Mouse (Mus musculus): ENCODE data around the gene Olfr912. TPM values are rescaled to one million over a fixed set of nuclear protein-coding genes. Genes with fewer than 3 reads are reported as not detected.

Olfr912 gene
- polyA plus RNA-seq (2012; rRNA removed): 0.01 TPM in 1 of 2 replicates, not detected in the other

DNA sequence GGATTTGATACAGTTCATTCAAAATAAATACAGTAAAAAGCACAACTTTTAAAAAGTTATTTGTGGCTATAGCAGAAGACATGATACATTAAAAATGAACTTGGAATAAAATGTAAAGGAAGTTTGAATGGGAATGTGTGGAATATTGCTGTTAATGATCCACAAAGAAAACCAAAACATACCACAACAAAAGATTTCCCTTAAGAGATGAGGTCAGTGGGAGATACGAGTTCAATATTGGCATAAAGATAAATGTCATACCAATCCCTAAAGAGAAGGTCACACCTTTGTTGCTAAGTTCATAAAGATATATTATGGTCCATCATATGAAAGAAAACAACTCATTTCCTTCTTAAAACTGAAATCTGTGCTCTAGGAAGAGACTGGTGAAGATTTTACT lies at the start of gene Olfr912:
TSS of gene Olfr912 (plus strand) at position 301 of the 400 bp plus-strand sequence.
- no peak for DNase-seq (ENCODE audit: low read depth)
- TF ChIP-seq CTCF (IDR thresholded peaks at IDR 0.05; ENCODE audit: borderline replicate concordance, extremely low read depth, insufficient read depth, insufficient read length) (no peak), POLR2A (IDR thresholded peaks at IDR 0.05; ENCODE audit: borderline replicate concordance, extremely low read depth, insufficient read depth, insufficient read length, poor library complexity, severe bottlenecking) (no peak)

DNA sequence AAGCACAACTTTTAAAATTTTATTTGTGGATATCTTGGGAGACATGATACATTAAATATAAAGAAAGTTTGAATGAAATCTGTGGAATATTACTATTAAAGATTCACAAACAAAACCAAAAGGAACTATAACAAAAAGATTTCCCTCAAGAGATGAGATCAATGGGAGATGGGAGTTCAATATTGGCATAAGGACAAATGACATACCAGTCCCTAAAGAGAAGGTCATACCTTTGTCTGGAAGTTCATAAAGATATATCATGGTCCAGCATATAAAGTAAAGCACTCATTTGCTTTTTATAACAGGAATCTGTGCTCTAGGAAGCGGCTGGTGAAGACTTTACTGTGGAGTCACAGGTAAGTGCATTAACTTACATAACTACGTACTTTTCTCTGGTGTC lies 42.4 kb upstream of the Olfr912 start, which contains the start of gene Olfr910:
TSS of gene Olfr910 (plus strand) at position 301 of the 400 bp plus-strand sequence.
- no peak for TF ChIP-seq CTCF (IDR thresholded peaks at IDR 0.05; ENCODE audit: borderline replicate concordance, extremely low read depth, insufficient read depth, insufficient read length)
- no peak for TF ChIP-seq POLR2A (IDR thresholded peaks at IDR 0.05; ENCODE audit: borderline replicate concordance, extremely low read depth, insufficient read depth, insufficient read length, poor library complexity, severe bottlenecking)
- no peak for DNase-seq (ENCODE audit: low read depth)

DNA sequence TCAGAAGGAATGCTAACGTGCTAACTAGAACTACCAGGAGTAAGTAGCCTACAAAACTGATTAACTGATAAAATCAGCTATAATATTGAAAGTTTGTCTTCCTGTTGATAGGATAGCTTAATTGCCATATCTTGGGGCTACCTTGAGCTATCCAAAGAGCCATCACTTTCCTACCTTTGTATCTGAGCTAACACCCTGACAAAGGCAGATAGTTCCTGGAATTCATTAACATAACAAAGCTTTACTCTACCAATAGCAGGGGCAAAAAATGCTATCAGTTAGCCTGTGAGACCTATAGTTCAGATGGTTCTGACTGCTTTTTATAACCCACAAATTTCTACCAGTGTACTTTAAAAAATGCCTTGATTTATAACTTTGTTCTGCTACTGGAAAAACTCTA lies 11.1 kb downstream of the Olfr912 start:
- TF ChIP-seq CTCF (IDR thresholded peaks at IDR 0.05; ENCODE audit: borderline replicate concordance, extremely low read depth, insufficient read depth, insufficient read length) (no peak), POLR2A (IDR thresholded peaks at IDR 0.05; ENCODE audit: borderline replicate concordance, extremely low read depth, insufficient read depth, insufficient read length, poor library complexity, severe bottlenecking) (no peak)
- DNase-seq (ENCODE audit: low read depth): no peak

DNA sequence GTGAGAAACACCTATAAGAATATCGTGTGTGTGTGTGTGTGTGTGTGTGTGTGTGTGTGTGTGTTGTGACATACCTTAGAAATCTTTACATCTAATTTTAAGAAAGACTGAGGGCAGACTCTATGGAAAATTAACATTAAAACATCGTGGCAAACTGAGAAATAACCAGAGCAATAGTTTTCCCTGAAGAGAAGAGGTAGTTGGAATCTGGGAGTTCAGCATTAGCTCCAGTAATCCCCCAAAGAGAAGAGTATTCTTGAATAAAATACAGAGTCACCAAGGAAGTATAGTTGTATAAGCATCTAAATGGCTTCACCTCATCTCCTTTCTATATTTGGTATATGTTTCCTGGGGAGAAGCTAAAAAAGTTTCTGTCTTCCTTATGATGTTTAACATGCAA lies 12.5 kb downstream of the Olfr912 start, which contains the start of gene Olfr913:
TSS of gene Olfr913 (plus strand) at position 301 of the 400 bp plus-strand sequence.
- TF ChIP-seq CTCF (IDR thresholded peaks at IDR 0.05; ENCODE audit: borderline replicate concordance, extremely low read depth, insufficient read depth, insufficient read length) (no peak), POLR2A (IDR thresholded peaks at IDR 0.05; ENCODE audit: borderline replicate concordance, extremely low read depth, insufficient read depth, insufficient read length, poor library complexity, severe bottlenecking) (no peak)
- DNase-seq (ENCODE audit: low read depth): no peak

DNA sequence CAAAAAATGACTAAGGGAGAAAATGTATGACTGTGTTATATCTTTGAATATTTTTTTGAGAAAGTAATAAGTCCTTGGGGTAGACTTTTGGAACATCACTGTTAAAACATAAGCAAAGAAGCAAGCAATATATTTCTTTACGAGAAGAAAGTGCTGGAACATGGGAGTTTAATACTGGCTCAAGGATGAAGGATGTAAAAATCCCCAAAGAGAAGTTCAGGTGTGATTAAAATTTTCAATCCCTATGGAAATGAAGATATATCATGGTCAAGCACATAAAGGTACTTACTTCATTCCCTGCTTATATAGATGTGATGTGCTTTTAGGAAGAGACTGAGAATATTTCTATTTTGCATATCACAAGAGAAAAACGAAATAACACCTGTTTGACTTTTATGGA lies 24.8 kb downstream of the Olfr912 start, which contains the start of gene Olfr914:
TSS of gene Olfr914 (plus strand) at position 301 of the 400 bp plus-strand sequence.
- TF ChIP-seq CTCF (IDR thresholded peaks at IDR 0.05; ENCODE audit: borderline replicate concordance, extremely low read depth, insufficient read depth, insufficient read length): no peak
- TF ChIP-seq POLR2A (IDR thresholded peaks at IDR 0.05; ENCODE audit: borderline replicate concordance, extremely low read depth, insufficient read depth, insufficient read length, poor library complexity, severe bottlenecking): no peak
- no peak for DNase-seq (ENCODE audit: low read depth)

DNA sequence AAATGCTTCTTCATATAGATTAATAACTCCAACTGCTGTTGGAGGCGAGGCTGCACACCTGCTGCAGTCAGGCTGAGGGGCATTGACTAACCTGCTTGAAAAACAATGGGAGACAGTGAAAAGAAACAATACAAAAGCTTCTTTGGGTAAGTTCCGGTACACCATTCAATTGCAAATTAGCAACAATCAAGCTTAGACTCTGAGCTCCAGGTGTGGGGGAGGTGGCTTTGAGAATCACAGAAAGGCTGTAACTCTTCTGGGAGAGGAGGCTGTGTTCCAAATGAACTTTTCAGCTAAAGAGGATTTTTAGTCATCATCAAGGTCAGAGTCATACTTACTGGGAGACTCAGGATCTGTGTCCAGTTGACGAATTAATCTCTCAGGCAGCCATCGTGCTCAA lies 52.4 kb downstream of the Olfr912 start:
- DNase-seq (ENCODE audit: low read depth): no peak
- TF ChIP-seq CTCF (IDR thresholded peaks at IDR 0.05; ENCODE audit: borderline replicate concordance, extremely low read depth, insufficient read depth, insufficient read length): no peak
- TF ChIP-seq POLR2A (IDR thresholded peaks at IDR 0.05; ENCODE audit: borderline replicate concordance, extremely low read depth, insufficient read depth, insufficient read length, poor library complexity, severe bottlenecking): no peak

Other genes with a start within 250 kb of the Olfr912 start
- gene Olfr898, start 231.8 kb upstream of the Olfr912 start, polyA plus RNA-seq (2012; rRNA removed): not detected in 2 replicates
- not detected in 2 replicates for gene Olfr250, start 213.3 kb upstream of the Olfr912 start, polyA plus RNA-seq (2012; rRNA removed)
- not detected in 2 replicates for gene Olfr251, start 203.1 kb upstream of the Olfr912 start, polyA plus RNA-seq (2012; rRNA removed)
- not detected in 2 replicates for gene Olfr147, start 178.5 kb upstream of the Olfr912 start, polyA plus RNA-seq (2012; rRNA removed)
- gene Olfr901, start 150.7 kb upstream of the Olfr912 start, polyA plus RNA-seq (2012; rRNA removed): not detected in 2 replicates
- gene Olfr902, start 132.5 kb upstream of the Olfr912 start, polyA plus RNA-seq (2012; rRNA removed): not detected in 2 replicates
- gene Olfr904, start 117.0 kb upstream of the Olfr912 start, polyA plus RNA-seq (2012; rRNA removed): not detected in 2 replicates
- not detected in 2 replicates for gene Olfr905, start 109.1 kb upstream of the Olfr912 start, polyA plus RNA-seq (2012; rRNA removed)
- gene Olfr906, start 93.1 kb upstream of the Olfr912 start, polyA plus RNA-seq (2012; rRNA removed): not detected in 2 replicates
- gene Olfr907, start 84.4 kb upstream of the Olfr912 start, polyA plus RNA-seq (2012; rRNA removed): not detected in 2 replicates
- gene Olfr911-ps1, start 58.6 kb upstream of the Olfr912 start, polyA plus RNA-seq (2012; rRNA removed): not detected in 2 replicates
- not detected in 2 replicates for gene Olfr910, start 42.3 kb upstream of the Olfr912 start, polyA plus RNA-seq (2012; rRNA removed)
- not detected in 2 replicates for gene Olfr913, start 12.6 kb downstream of the Olfr912 start, polyA plus RNA-seq (2012; rRNA removed)
- not detected in 2 replicates for gene Olfr914, start 24.9 kb downstream of the Olfr912 start, polyA plus RNA-seq (2012; rRNA removed)
- not detected in 2 replicates for gene Olfr916, start 79.7 kb downstream of the Olfr912 start, polyA plus RNA-seq (2012; rRNA removed)
- not detected in 2 replicates for gene Olfr917, start 85.7 kb downstream of the Olfr912 start, polyA plus RNA-seq (2012; rRNA removed)
- gene Olfr918, start 94.4 kb downstream of the Olfr912 start, polyA plus RNA-seq (2012; rRNA removed): not detected in 2 replicates
- gene Olfr919, start 123.5 kb downstream of the Olfr912 start, polyA plus RNA-seq (2012; rRNA removed): not detected in 2 replicates
- gene Vwa5a, start 138.1 kb downstream of the Olfr912 start, polyA plus RNA-seq (2012; rRNA removed): 5.2 and 6.5 TPM in 2 replicates
- gene Olfr920, start 172.1 kb downstream of the Olfr912 start, polyA plus RNA-seq (2012; rRNA removed): 0.04 and 0.06 TPM in 2 replicates
- gene Olfr921, start 192.9 kb downstream of the Olfr912 start, polyA plus RNA-seq (2012; rRNA removed): not detected in 2 replicates
- not detected in 2 replicates for gene Olfr922, start 234.4 kb downstream of the Olfr912 start, polyA plus RNA-seq (2012; rRNA removed)
- not detected in 2 replicates for gene Olfr923, start 246.4 kb downstream of the Olfr912 start, polyA plus RNA-seq (2012; rRNA removed)